Mouse (Mus musculus) liver, postnatal 0 days (tissue): ENCODE measurements around the gene Cadm2. TPM values are rescaled to one million over a fixed set of nuclear protein-coding genes. Genes with fewer than 3 reads are reported as not detected.

Experiments used
- ATAC-seq: fragments of 200-750 bp; cut with Nextera tagmentation; 2 replicates; pipeline ENCODE4 v1.8.0; 2017; ENCODE audit warnings: mild to moderate bottlenecking, moderate library complexity
- DNase-seq: peaks from one replicate; pipeline ENCODE4 v3.0.0-alpha.2; 2016
- H3K27ac ChIP-seq: fragments of 300-500 bp; sonication (generic); 2 replicates; pipeline ENCODE4 v1.5.1; 2014; ENCODE audit warnings: antibody characterized with exemption, moderate library complexity, mild to moderate bottlenecking, low read depth
- H3K27me3 ChIP-seq: fragments of 300-500 bp; sonication (generic); 2 replicates; pipeline ENCODE4 v1.6.1; 2014; ENCODE audit warnings: low read length, control low read depth, mixed read lengths; ENCODE audit not compliant: insufficient read depth
- H3K36me3 ChIP-seq: fragments of 300-500 bp; sonication (generic); replicated peaks from 2 replicates; pipeline ENCODE4 v1.6.1; 2014; ENCODE audit warnings: mild to moderate bottlenecking, control low read depth, low read length, moderate library complexity, mixed read lengths; ENCODE audit not compliant: insufficient read depth
- H3K4me1 ChIP-seq: fragments of 300-500 bp; sonication (generic); 2 replicates; pipeline ENCODE4 v1.6.1; 2014; ENCODE audit warnings: antibody characterized with exemption, mild to moderate bottlenecking, control low read depth; ENCODE audit not compliant: insufficient read depth
- H3K4me2 ChIP-seq: fragments of 300-500 bp; sonication (generic); 2 replicates; pipeline ENCODE4 v1.6.1; 2014; ENCODE audit warnings: low read depth, mild to moderate bottlenecking, low read length, moderate library complexity, mixed read lengths
- H3K4me3 ChIP-seq: fragments of 300-500 bp; sonication (generic); 2 replicates; pipeline ENCODE4 v1.5.1; 2014; ENCODE audit warnings: low read depth, low read length
- H3K9ac ChIP-seq: fragments of 300-500 bp; sonication (generic); replicated peaks from 2 replicates; pipeline ENCODE4 v1.6.1; 2014; ENCODE audit warnings: mild to moderate bottlenecking, moderate library complexity
- H3K9me3 ChIP-seq: fragments of 300-500 bp; sonication (generic); 2 replicates; pipeline ENCODE4 v1.6.1; 2016; ENCODE audit warnings: mild to moderate bottlenecking, control low read depth, low read length, mixed read lengths
- CTCF ChIP-seq: sonication (generic); IDR thresholded peaks from 2 replicates; pipeline ENCODE4 v1.5.1; 2016; ENCODE audit warnings: antibody characterized with exemption, low read depth
- EP300 ChIP-seq: IDR thresholded peaks from 2 replicates; pipeline ENCODE4 v1.6.1; 2016; ENCODE audit warnings: antibody characterized with exemption, low read depth, mild to moderate bottlenecking
- WGBS: fragments of 180-500 bp; shearing (Covaris S2); extraction: QIAGEN DNeasy Blood & Tissue Kit; methylation state at CpG from one replicate; pipeline ENCODE4 v1.1.7; 2014; ENCODE audit not compliant: insufficient replicate concordance; 5-methylcytosine and 5-hydroxymethylcytosine counted together
- polyA plus RNA-seq: library from polyadenylated mRNA; unstranded; fragments of >200 nt; fragmentation: Nextera tagmentation; extraction: Ambion mirVana; gene quantifications from 2 replicates; pipeline ENCODE4 v1.2.1, GENCODE M21; 2015

Gene Cadm2
- polyA plus RNA-seq, 1 experiment from 2014 or later: not detected

GRCm38 (mm10) chr16:67436301-67436700 is 184.4 kb downstream of the Cadm2 start:
- no peak overlapping the region for H3K4me3 ChIP-seq
- H3K27ac ChIP-seq: no peak overlapping the region
- no peaks in the 10 kb centered on the region for H3K36me3 ChIP-seq
- no peaks in the 10 kb centered on the region for H3K9me3 ChIP-seq
- WGBS: 69% methylated on average over 4 of the region's 4 CpGs
- DNase-seq (no peak), ATAC-seq (no peak)
- no peak overlapping the region for H3K4me2 ChIP-seq
- TF ChIP-seq EP300: no peak
- no peak for TF ChIP-seq CTCF
- H3K9ac ChIP-seq: no peak overlapping the region
- H3K27me3 ChIP-seq: no peaks in the 10 kb centered on the region
- H3K4me1 ChIP-seq: no peaks in the 10 kb centered on the region

GRCm38 (mm10) chr16:67425371-67425770 is 195.3 kb downstream of the Cadm2 start:
- WGBS: 51% methylated on average over 1 of the region's 1 CpGs
- H3K27me3 ChIP-seq: no peaks in the 10 kb centered on the region
- no peak overlapping the region for H3K4me2 ChIP-seq
- no peaks in the 10 kb centered on the region for H3K4me1 ChIP-seq
- DNase-seq (no peak), ATAC-seq (no peak)
- H3K9ac ChIP-seq: no peak overlapping the region
- no peaks in the 10 kb centered on the region for H3K9me3 ChIP-seq
- TF ChIP-seq EP300: no peak
- no peak for TF ChIP-seq CTCF
- no peaks in the 10 kb centered on the region for H3K36me3 ChIP-seq
- H3K27ac ChIP-seq: no peak overlapping the region
- no peak overlapping the region for H3K4me3 ChIP-seq

GRCm38 (mm10) chr16:67410926-67411325 is 209.8 kb downstream of the Cadm2 start:
- no peak for ATAC-seq
- H3K4me2 ChIP-seq: no peak overlapping the region

GRCm38 (mm10) chr16:67410482-67410881 is 210.2 kb downstream of the Cadm2 start:
- WGBS: 69% methylated on average over 2 of the region's 2 CpGs
- Histone ChIP-seq H3K36me3 (no peaks in the 10 kb centered on the region), H3K27ac (no peak overlapping the region)

More at GRCm38 (mm10) chr16:67410926-67411325, 209.8 kb downstream of the Cadm2 start:
- WGBS: 53% methylated on average over 3 of the region's 3 CpGs
- H3K27me3 ChIP-seq: no peaks in the 10 kb centered on the region
- no peak for DNase-seq
- no peaks in the 10 kb centered on the region for H3K9me3 ChIP-seq
- no peak overlapping the region for H3K4me3 ChIP-seq
- no peak for TF ChIP-seq CTCF
- TF ChIP-seq EP300: no peak
- H3K27ac ChIP-seq: no peak overlapping the region
- no peaks in the 10 kb centered on the region for H3K36me3 ChIP-seq
- no peaks in the 10 kb centered on the region for H3K4me1 ChIP-seq
- H3K9ac ChIP-seq: no peak overlapping the region

GRCm38 (mm10) chr16:67367745-67368144 is 253.0 kb downstream of the Cadm2 start:
- no peak for ATAC-seq
- 63% methylated on average over 2 of the region's 2 CpGs for WGBS

More at GRCm38 (mm10) chr16:67410482-67410881, 210.2 kb downstream of the Cadm2 start:
- ATAC-seq: no peak
- no peak overlapping the region for H3K4me3 ChIP-seq
- no peak for TF ChIP-seq CTCF
- no peak for TF ChIP-seq EP300
- H3K4me2 ChIP-seq: no peak overlapping the region
- H3K9me3 ChIP-seq: no peaks in the 10 kb centered on the region
- no peak for DNase-seq
- H3K9ac ChIP-seq: no peak overlapping the region
- H3K4me1 ChIP-seq: no peaks in the 10 kb centered on the region
- H3K27me3 ChIP-seq: no peaks in the 10 kb centered on the region

GRCm38 (mm10) chr16:67348011-67348410 is 272.7 kb downstream of the Cadm2 start:
- Histone ChIP-seq H3K9me3 (no peaks in the 10 kb centered on the region), H3K27ac (no peak overlapping the region), H3K36me3 (no peaks in the 10 kb centered on the region), H3K27me3 (no peaks in the 10 kb centered on the region), H3K4me1 (no peaks in the 10 kb centered on the region), H3K4me2 (no peak overlapping the region), H3K9ac (no peak overlapping the region), H3K4me3 (no peak overlapping the region)
- TF ChIP-seq CTCF (no peak), EP300 (no peak)
- DNase-seq: no peak
- ATAC-seq: no peak
- 70% methylated on average over 5 of the region's 5 CpGs for WGBS

More at GRCm38 (mm10) chr16:67367745-67368144, 253.0 kb downstream of the Cadm2 start:
- DNase-seq: no peak
- H3K4me2 ChIP-seq: no peak overlapping the region
- TF ChIP-seq EP300: no peak
- no peak for TF ChIP-seq CTCF
- H3K9ac ChIP-seq: no peak overlapping the region
- no peak overlapping the region for H3K27ac ChIP-seq
- no peak overlapping the region for H3K4me3 ChIP-seq
- no peaks in the 10 kb centered on the region for H3K36me3 ChIP-seq
- no peaks in the 10 kb centered on the region for H3K9me3 ChIP-seq
- H3K4me1 ChIP-seq: no peaks in the 10 kb centered on the region
- no peaks in the 10 kb centered on the region for H3K27me3 ChIP-seq

- Histone ChIP-seq H3K9ac (no peak overlapping the region), H3K36me3 (no peaks in the 10 kb centered on the region), H3K27me3 (no peaks in the 10 kb centered on the region), H3K4me1 (no peaks in the 10 kb centered on the region), H3K9me3 (no peaks in the 10 kb centered on the region), H3K4me3 (no peak overlapping the region), H3K4me2 (no peak overlapping the region), H3K27ac (no peak overlapping the region)
- no peak for DNase-seq
- ATAC-seq: no peak
- TF ChIP-seq CTCF (no peak), EP300 (no peak)
Observed at GRCm38 (mm10) chr16:67347561-67347960, 273.1 kb downstream of the Cadm2 start.
